Mouse (Mus musculus) layer of hippocampus, adult 8-10 months (tissue): ENCODE measurements around the gene Rtl5. TPM values are rescaled to one million over a fixed set of nuclear protein-coding genes. Genes with fewer than 3 reads are reported as not detected.

Source experiments
- DNase-seq, 2 experiments: peaks; one replicate each; pipeline ENCODE4 v3.0.0; 2022; ENCODE audit warnings: low spot score in 2 of 2
- total RNA-seq, 4 experiments: library from RNA; stranded (reverse); gene quantifications; 2 replicates each; pipeline ENCODE4 v1.2.4; 2022

Rtl5 gene
- total RNA-seq, 4 experiments from 2014 or later: 9.6 to 15.4 (median 13.0) TPM

- peak; percentile 64 to 74 for DNase-seq
Observed at GRCm38 (mm10) chrX:102066134-102066533, 5.0 kb downstream of the Rtl5 start.

GRCm38 (mm10) chrX:102065213-102065775 lies 5.8 kb downstream of the Rtl5 start:
- DNase-seq: no peak

- DNase-seq: no peak
Observed at GRCm38 (mm10) chrX:102064062-102064461, 7.0 kb downstream of the Rtl5 start.

- DNase-seq: no peak
Observed at GRCm38 (mm10) chrX:102060891-102061290, 10.2 kb downstream of the Rtl5 start.

GRCm38 (mm10) chrX:102060243-102060642 lies 10.9 kb downstream of the Rtl5 start:
- no peak for DNase-seq

- no peak for DNase-seq
Observed at GRCm38 (mm10) chrX:102059437-102059836, 11.7 kb downstream of the Rtl5 start.

- no peak for DNase-seq
Observed at GRCm38 (mm10) chrX:102054009-102054408, 17.1 kb downstream of the Rtl5 start.

GRCm38 (mm10) chrX:102053371-102053770 lies 17.7 kb downstream of the Rtl5 start:
- DNase-seq: no peak

- no peak for DNase-seq
Observed at GRCm38 (mm10) chrX:102051225-102051624, 19.9 kb downstream of the Rtl5 start.

- DNase-seq: no peak
Observed at GRCm38 (mm10) chrX:102050552-102050951, 20.6 kb downstream of the Rtl5 start.

- no peak for DNase-seq
Observed at GRCm38 (mm10) chrX:102042386-102042785, 28.7 kb downstream of the Rtl5 start.

- DNase-seq: no peak
Observed at GRCm38 (mm10) chrX:102041562-102041961, 29.5 kb downstream of the Rtl5 start.

- DNase-seq: no peak
Observed at GRCm38 (mm10) chrX:102037506-102037905, 33.6 kb downstream of the Rtl5 start.

- no peak for DNase-seq
Observed at GRCm38 (mm10) chrX:102036866-102037361, 34.2 kb downstream of the Rtl5 start.

GRCm38 (mm10) chrX:102035671-102036070 lies 35.4 kb downstream of the Rtl5 start:
- no peak for DNase-seq

GRCm38 (mm10) chrX:102033566-102033965 lies 37.5 kb downstream of the Rtl5 start:
- DNase-seq: no peak

GRCm38 (mm10) chrX:102032431-102032830 lies 38.7 kb downstream of the Rtl5 start:
- DNase-seq: no peak

- DNase-seq: peak in 1 of 2 experiments; percentile 22
Observed at GRCm38 (mm10) chrX:102031851-102032250, 39.3 kb downstream of the Rtl5 start.

- DNase-seq: no peak
Observed at GRCm38 (mm10) chrX:102024976-102025375, 46.1 kb downstream of the Rtl5 start.

GRCm38 (mm10) chrX:102019471-102020240 lies 51.4 kb downstream of the Rtl5 start:
- no peak for DNase-seq

- DNase-seq: peak; percentile 49 to 51
Observed at GRCm38 (mm10) chrX:102018890-102019289, 52.2 kb downstream of the Rtl5 start.

- no peak for DNase-seq
Observed at GRCm38 (mm10) chrX:102017213-102017923, 53.7 kb downstream of the Rtl5 start.
